Mouse (Mus musculus) common myeloid progenitor, adult 5-6 weeks (primary cell): ENCODE results near the gene Srebf1. TPM values are rescaled to one million over a fixed set of nuclear protein-coding genes. Genes with fewer than 3 reads are reported as not detected.
A peak's percentile ranks its signal among the peaks of the same experiment; 100 is the strongest.

Experiments
- ATAC-seq: replicated peaks from 2 replicates; pipeline ENCODE4 v1.8.0; 2016; ENCODE audit warnings: low read depth, mild to moderate bottlenecking, moderate TSS enrichment, inconsistent platforms; ENCODE audit not compliant: poor library complexity, severe bottlenecking
- total RNA-seq: library from RNA; stranded (forward); fragments of 200-1000, 187-1606 nt; gene quantifications from 2 replicates; pipeline ENCODE4 v1.2.3, GENCODE M21; 2017

The Srebf1 gene
- total RNA-seq, 1 experiment from 2014 or later: 32.9 TPM

- peak; percentile 16 for ATAC-seq
Measured at GRCm38 (mm10) chr11:60184346-60185325, 37.7 kb downstream of the Srebf1 start.

GRCm38 (mm10) chr11:60182741-60183140, 39.6 kb downstream of the Srebf1 start:
- no peak for ATAC-seq

- ATAC-seq: no peak
Measured at GRCm38 (mm10) chr11:60182116-60182670, 40.2 kb downstream of the Srebf1 start.

- ATAC-seq: no peak
Measured at GRCm38 (mm10) chr11:60178506-60178905, 43.9 kb downstream of the Srebf1 start.

- ATAC-seq: no peak
Measured at GRCm38 (mm10) chr11:60178005-60178404, 44.4 kb downstream of the Srebf1 start.

- peak; percentile 39 for ATAC-seq
Measured at GRCm38 (mm10) chr11:60176975-60177657, 45.3 kb downstream of the Srebf1 start.

- peak; percentile 62 for ATAC-seq
Measured at GRCm38 (mm10) chr11:60176182-60176974, 46.0 kb downstream of the Srebf1 start.

- peak; percentile 37 for ATAC-seq
Measured at GRCm38 (mm10) chr11:60175371-60176181, 46.8 kb downstream of the Srebf1 start.

- ATAC-seq: no peak
Measured at GRCm38 (mm10) chr11:60173606-60174184, 48.7 kb downstream of the Srebf1 start.

- no peak for ATAC-seq
Measured at GRCm38 (mm10) chr11:60172074-60172473, 50.3 kb downstream of the Srebf1 start.

- ATAC-seq: no peak
Measured at GRCm38 (mm10) chr11:60168780-60169179, 53.6 kb downstream of the Srebf1 start.

- ATAC-seq: no peak
Measured at GRCm38 (mm10) chr11:60165076-60165475, 57.3 kb downstream of the Srebf1 start.

- ATAC-seq: no peak
Measured at GRCm38 (mm10) chr11:60164450-60164849, 57.9 kb downstream of the Srebf1 start.

GRCm38 (mm10) chr11:60163362-60163761, 59.0 kb downstream of the Srebf1 start:
- ATAC-seq: no peak

GRCm38 (mm10) chr11:60162547-60162946, 59.8 kb downstream of the Srebf1 start:
- ATAC-seq: no peak

GRCm38 (mm10) chr11:60161146-60161874, 61.1 kb downstream of the Srebf1 start:
- no peak for ATAC-seq

- ATAC-seq: no peak
Measured at GRCm38 (mm10) chr11:60160454-60161114, 61.8 kb downstream of the Srebf1 start.

GRCm38 (mm10) chr11:60159955-60160354, 62.4 kb downstream of the Srebf1 start:
- ATAC-seq: peak; percentile 57; the same call in 1 of the 2 replicates
